Mouse (Mus musculus): Measurements from ENCODE around the gene Gpx4.

DNA sequence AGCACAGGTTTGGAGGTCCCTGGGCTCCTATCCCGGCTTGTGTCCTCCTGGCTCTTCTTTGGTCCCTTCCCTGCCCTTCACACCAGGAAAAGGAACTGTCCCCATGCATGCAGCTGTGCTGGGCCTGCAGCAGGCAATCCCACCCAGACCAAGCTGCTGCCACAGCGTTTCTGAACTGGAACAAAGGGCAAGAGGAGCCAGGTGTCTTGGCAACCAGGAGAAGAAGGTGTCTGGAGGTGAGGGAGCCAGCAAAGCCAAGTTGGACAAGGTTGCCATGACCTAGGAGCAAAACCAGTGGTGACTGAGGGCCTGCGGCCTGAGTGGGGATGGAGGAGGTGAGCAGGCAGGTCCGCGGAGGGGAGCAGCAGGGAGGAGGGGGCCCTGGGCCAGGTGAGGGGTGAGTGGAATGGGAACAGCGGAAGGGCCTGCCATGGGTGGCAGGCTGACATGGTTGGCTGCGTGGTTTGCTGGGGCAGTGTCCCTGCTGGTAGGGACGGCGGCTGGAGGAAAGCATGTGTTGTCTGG, at the start of gene Gpx4:
- TF ChIP-seq CTCF (IDR thresholded peaks at IDR 0.05; ENCODE audit: extremely low read depth, insufficient read depth, low read length) (no peak), POLR2A (IDR thresholded peaks at IDR 0.05; ENCODE audit: extremely low read depth, insufficient read depth, low read length) (no peak)

Data from cortical plate, adult 2 months (tissue).